Mouse (Mus musculus) stomach, postnatal 0 days (tissue): ENCODE measurements around the gene Wtap. TPM values are rescaled to one million over a fixed set of nuclear protein-coding genes. Genes with fewer than 3 reads are reported as not detected.
"Not testable (repeated sequence)": the region's sequence is repeated elsewhere in the genome, so short reads cannot be mapped to it uniquely, and the experiment has no call there.

Experiments used
- ATAC-seq: fragments of 200-750 bp; cut with Nextera tagmentation; 2 replicates; pipeline ENCODE4 v1.8.0; 2017; ENCODE audit not compliant: low FRiP score, low TSS enrichment
- DNase-seq: peaks from one replicate; pipeline ENCODE4 v3.0.0-alpha.2; 2016; ENCODE audit warnings: low spot score
- H3K27ac ChIP-seq: fragments of 300-500 bp; sonication (generic); replicated peaks from 2 replicates; pipeline ENCODE4 v1.5.1; 2014; ENCODE audit warnings: mild to moderate bottlenecking, control low read depth
- H3K27me3 ChIP-seq: fragments of 300-500 bp; sonication (generic); 2 replicates; pipeline ENCODE4 v1.6.1; 2014; ENCODE audit warnings: low read length; ENCODE audit not compliant: control insufficient read depth, insufficient read depth
- H3K36me3 ChIP-seq: fragments of 300-500 bp; sonication (generic); 2 replicates; pipeline ENCODE4 v1.6.1; 2014; ENCODE audit warnings: low read length, mixed read lengths; ENCODE audit not compliant: control insufficient read depth, insufficient read depth
- H3K4me1 ChIP-seq: fragments of 300-500 bp; sonication (generic); replicated peaks from 2 replicates; pipeline ENCODE4 v1.6.1; 2014; ENCODE audit warnings: antibody characterized with exemption; ENCODE audit not compliant: control insufficient read depth, insufficient read depth
- H3K4me2 ChIP-seq: fragments of 300-500 bp; sonication (generic); replicated peaks from 2 replicates; pipeline ENCODE4 v1.6.1; 2014; ENCODE audit warnings: low read depth, mild to moderate bottlenecking, control low read depth, moderate library complexity
- H3K4me3 ChIP-seq: fragments of 300-500 bp; sonication (generic); 2 replicates; pipeline ENCODE4 v1.5.1; 2014; ENCODE audit warnings: low read depth, low read length, control low read depth
- H3K9ac ChIP-seq: fragments of 300-500 bp; sonication (generic); 2 replicates; pipeline ENCODE4 v1.6.1; 2014; ENCODE audit warnings: mild to moderate bottlenecking, low read length, control low read depth, mixed read lengths
- H3K9me3 ChIP-seq: fragments of 300-500 bp; sonication (generic); 2 replicates; pipeline ENCODE4 v1.6.1; 2016; ENCODE audit warnings: low read length; ENCODE audit not compliant: control insufficient read depth
- CTCF ChIP-seq: IDR thresholded peaks from 2 replicates; pipeline ENCODE4 v1.5.1; 2016; ENCODE audit warnings: antibody characterized with exemption, low read depth, mild to moderate bottlenecking, moderate library complexity
- EP300 ChIP-seq: optimal IDR thresholded peaks from 2 replicates; pipeline ENCODE3; 2016; ENCODE audit warnings: antibody characterized with exemption
- WGBS: fragments of 180-500 bp; shearing (Covaris S2); extraction: QIAGEN DNeasy Blood & Tissue Kit; methylation state at CpG from one replicate; pipeline ENCODE4 v1.1.7; 2014; 5-methylcytosine and 5-hydroxymethylcytosine counted together
- polyA plus RNA-seq: library from polyadenylated mRNA; unstranded; fragments of >200 nt; fragmentation: Nextera tagmentation; extraction: Ambion mirVana; gene quantifications from 2 replicates; pipeline ENCODE4 v1.2.1, GENCODE M21; 2015

Wtap gene
- polyA plus RNA-seq, 1 experiment from 2014 or later = 75.2 TPM

GRCm38 (mm10) chr17:12956664-12957063, 37.3 kb downstream of the Wtap start:
- H3K4me3 ChIP-seq = no peak overlapping the region
- H3K36me3 ChIP-seq = peaks cover 3% of the 10 kb centered on the region
- H3K4me1 ChIP-seq = no peaks in the 10 kb centered on the region
- no peak for ATAC-seq
- H3K9me3 ChIP-seq = no peaks in the 10 kb centered on the region
- no peak overlapping the region for H3K4me2 ChIP-seq
- no peaks in the 10 kb centered on the region for H3K27me3 ChIP-seq
- H3K27ac ChIP-seq = no peak overlapping the region
- TF ChIP-seq EP300 = no peak
- no peak for TF ChIP-seq CTCF
- H3K9ac ChIP-seq = no peak overlapping the region
- no peak for DNase-seq
- 88% methylated on average over 8 of the region's 8 CpGs for WGBS

GRCm38 (mm10) chr17:12949669-12950068, 44.3 kb downstream of the Wtap start:
- Histone ChIP-seq H3K4me2 (no peak overlapping the region), H3K4me1 (no peaks in the 10 kb centered on the region), H3K9me3 (no peaks in the 10 kb centered on the region), H3K36me3 (peaks cover 6% of the 10 kb centered on the region), H3K27ac (no peak overlapping the region), H3K9ac (no peak overlapping the region), H3K27me3 (no peaks in the 10 kb centered on the region), H3K4me3 (no peak overlapping the region)
- TF ChIP-seq EP300 (no peak), CTCF (no peak)
- ATAC-seq (no peak), DNase-seq (no peak)
- WGBS = 90% methylated on average over 5 of the region's 5 CpGs

- Histone ChIP-seq H3K4me1 (no peaks in the 10 kb centered on the region), H3K4me2 (no peak overlapping the region), H3K36me3 (no peaks in the 10 kb centered on the region; the same call in none of the 2 replicates), H3K4me3 (no peak overlapping the region), H3K27ac (no peak overlapping the region), H3K9ac (no peak overlapping the region), H3K9me3 (no peaks in the 10 kb centered on the region), H3K27me3 (no peaks in the 10 kb centered on the region)
- WGBS = 86% methylated on average over 6 of the region's 6 CpGs
- no peak for ATAC-seq
- DNase-seq = no peak
- TF ChIP-seq CTCF (no peak), EP300 (no peak)
Observed at GRCm38 (mm10) chr17:12942459-12943162, 51.4 kb downstream of the Wtap start.

GRCm38 (mm10) chr17:12941543-12942260, 52.3 kb downstream of the Wtap start:
- no peaks in the 10 kb centered on the region for H3K4me1 ChIP-seq
- DNase-seq = no peak
- 76% methylated on average over 8 of the region's 8 CpGs for WGBS

GRCm38 (mm10) chr17:12940151-12940805, 53.7 kb downstream of the Wtap start, which contains the start of gene Acat3:
Gene Acat3, minus strand, starts transcription at chr17:12940600.
- Histone ChIP-seq H3K27ac (no peak within 1 kb of the TSS), H3K9ac (0 out of 2 replicates have a peak within 1 kb of the TSS, but pooled peaks have one; percentile 23), H3K4me3 (peak within 1 kb of the TSS; percentile 35), H3K4me1 (no peaks in the 10 kb centered on the region), H3K36me3 (no peaks in the 10 kb centered on the region; the same call in none of the 2 replicates), H3K9me3 (no peaks in the 10 kb centered on the region), H3K27me3 (no peaks in the 10 kb centered on the region), H3K4me2 (peak within 1 kb of the TSS; percentile 62)
- WGBS = 6% methylated on average over 27 of the region's 27 CpGs
- TF ChIP-seq CTCF (no peak), EP300 (no peak)
- ATAC-seq (peak; percentile 66), DNase-seq (peak; percentile 45)

More at GRCm38 (mm10) chr17:12941543-12942260, 52.3 kb downstream of the Wtap start:
- H3K4me3 ChIP-seq = no peak overlapping the region
- no peak overlapping the region for H3K27ac ChIP-seq
- no peaks in the 10 kb centered on the region for H3K9me3 ChIP-seq
- TF ChIP-seq CTCF = no peak
- TF ChIP-seq EP300 = no peak
- H3K4me2 ChIP-seq = no peak overlapping the region
- H3K9ac ChIP-seq = no peak overlapping the region
- H3K36me3 ChIP-seq = no peaks in the 10 kb centered on the region; the same call in none of the 2 replicates
- no peak for ATAC-seq
- no peaks in the 10 kb centered on the region for H3K27me3 ChIP-seq

GRCm38 (mm10) chr17:12939377-12940148, 54.4 kb downstream of the Wtap start:
- Histone ChIP-seq H3K9ac (0 out of 2 replicates have a peak overlapping the region, but pooled peaks have one; percentile 23), H3K4me2 (peak overlapping the region; percentile 62)
- H3K27ac ChIP-seq, H3K9me3 ChIP-seq, H3K4me1 ChIP-seq, DNase-seq, H3K27me3 ChIP-seq, H3K36me3 ChIP-seq, H3K4me3 ChIP-seq: not testable (repeated sequence)
- ATAC-seq = peak; percentile 24
- 44% methylated on average over 2 of the region's 12 CpGs for WGBS
